Mouse (Mus musculus): Measurements from ENCODE around the gene Gm8165.
"Not testable (repeated sequence)": the region's sequence is repeated elsewhere in the genome, so short reads cannot be mapped to it uniquely, and the experiment has no call there.

The Gm8165 gene

GRCm38 (mm10) chr14:43677099-43677498 lies at the start of gene Gm8165:
Gene Gm8165 (minus strand): TSS chr14:43677199.
- not testable (repeated sequence) for DNase-seq (ENCODE audit: low spot score)

GRCm38 (mm10) chr14:43697621-43698020 lies 20.6 kb upstream of the Gm8165 start, which contains the start of gene Gm7324:
Gene Gm7324 (plus strand): TSS chr14:43697828.
- DNase-seq (ENCODE audit: low spot score), result not testable (repeated sequence)
